Mouse (Mus musculus): ENCODE results near the gene Naaa.

- TF ChIP-seq POLR2A (IDR thresholded peaks at IDR 0.05; ENCODE audit: insufficient read depth, low read depth, low read length): no peak
- no peak for TF ChIP-seq CTCF (IDR thresholded peaks at IDR 0.05; ENCODE audit: insufficient read depth, low read depth, low read length)
Measured at GRCm38 (mm10) chr5:92282571-92282970, 4.6 kb upstream of the Naaa start.
